8 mouse cellular contexts compared by ENCODE assay signal in genomic region chr16:32939301-32939700, GRCm38 (mm10). TPM values are rescaled to one million over a fixed set of nuclear protein-coding genes. Genes with fewer than 3 reads are reported as not detected.
A peak's percentile ranks its signal among the peaks of the same experiment; 100 is the strongest.
DNase-seq lines count a peak whose midpoint lies in the region; ATAC-seq and TF ChIP-seq lines count a peak whose summit lies in the region.
"Not testable (repeated sequence)": the region's sequence is repeated elsewhere in the genome, so short reads cannot be mapped to it uniquely, and the experiment has no call there.

No protein-coding gene starts in this region.

- DNase-seq in adrenal gland, adult 2 months: peak; percentile 38
- peak; percentile 79 to 82 for DNase-seq in cerebellum, adult 18-20 months
- DNase-seq in forebrain, postnatal 0 days: peak; percentile 69
- peak; percentile 25 to 40 for DNase-seq in gastrocnemius, postnatal 36 days
- peak; percentile 48 for DNase-seq in induced T-regulatory cell, adult 2 months (ENCODE audit: low read depth)
- peak; percentile 36 to 65 for DNase-seq in left cerebral cortex, adult 2 months (ENCODE audit: extremely low spot score in 1 of 2, low spot score in 2 of 2)
- peak; percentile 48 for DNase-seq in lung, postnatal 36 days
- peak; percentile 35 for DNase-seq in stomach, postnatal 0 days (ENCODE audit: low spot score)

- H3K36me3 ChIP-seq in forebrain, postnatal 0 days (ENCODE audit: insufficient read depth); stomach, postnatal 0 days (ENCODE audit: control insufficient read depth, insufficient read depth, low read length): not testable (repeated sequence)

- WGBS in forebrain, postnatal 0 days: 20% methylated on average over 3 of the region's 3 CpGs
- 43% methylated on average over 3 of the region's 3 CpGs for WGBS in stomach, postnatal 0 days

- H3K27ac ChIP-seq in forebrain, postnatal 0 days (ENCODE audit: low read depth, low read length); left cerebral cortex, adult 2 months; stomach, postnatal 0 days (replicated peaks): not testable (repeated sequence)

- not testable (repeated sequence) for TF ChIP-seq EP300 in stomach, postnatal 0 days (optimal IDR thresholded peaks at IDR 0.05)

- peak; percentile 79 for ATAC-seq in forebrain, postnatal 0 days
- ATAC-seq in stomach, postnatal 0 days (ENCODE audit: low FRiP score, low TSS enrichment): not testable (repeated sequence)

- TF ChIP-seq CTCF in forebrain, postnatal 0 days (IDR thresholded peaks at IDR 0.05; ENCODE audit: low read depth); left cerebral cortex, adult 2 months (IDR thresholded peaks at IDR 0.05); stomach, postnatal 0 days (IDR thresholded peaks at IDR 0.05; ENCODE audit: low read depth): not testable (repeated sequence)

- not testable (repeated sequence) for H3K4me3 ChIP-seq in forebrain, postnatal 0 days (ENCODE audit: low read depth, low read length); left cerebral cortex, adult 2 months; stomach, postnatal 0 days (ENCODE audit: low read depth, low read length)

- not testable (repeated sequence) for H3K9ac ChIP-seq in forebrain, postnatal 0 days; stomach, postnatal 0 days (ENCODE audit: low read length)

- not testable (repeated sequence) for H3K27me3 ChIP-seq in forebrain, postnatal 0 days (ENCODE audit: insufficient read depth, low read length); stomach, postnatal 0 days (ENCODE audit: control insufficient read depth, insufficient read depth, low read length)

- not testable (repeated sequence) for H3K4me1 ChIP-seq in forebrain, postnatal 0 days (ENCODE audit: insufficient read depth); stomach, postnatal 0 days (replicated peaks; ENCODE audit: control insufficient read depth, insufficient read depth)

- not testable (repeated sequence) for H3K9me3 ChIP-seq in forebrain, postnatal 0 days (ENCODE audit: low read length); stomach, postnatal 0 days (ENCODE audit: control insufficient read depth, low read length)

- intact Hi-C loops in gastrocnemius, postnatal 36 days (cut with DNase I); left cerebral cortex, adult 2 months (cut with DNase I): not testable (repeated sequence)

- H3K4me2 ChIP-seq in forebrain, postnatal 0 days (ENCODE audit: low read depth); stomach, postnatal 0 days (replicated peaks; ENCODE audit: low read depth): not testable (repeated sequence)

RNA-seq across cellular contexts. Expression of gene Lrch3, which starts 25.4 kb away (rescaled TPM):
- total RNA-seq in adrenal gland, adult 2 months (2021): 10 to 100 TPM; 31.3 to 37.6 TPM
- polyA plus RNA-seq in adrenal gland, adult 2 months (2012; rRNA removed): 14.9 and 17.8 TPM in 2 replicates
- total RNA-seq in forebrain, postnatal 0 days (2014; rRNA removed): 41.5 and 50.3 TPM in 2 replicates
- polyA plus RNA-seq in forebrain, postnatal 0 days (2015; fragmentation: Nextera tagmentation; extraction: Ambion mirVana): 10.6 and 19.6 TPM in 2 replicates
- 10 to 100 TPM; 13.2 to 14.6 TPM for total RNA-seq in gastrocnemius, postnatal 36 days (2021)
- total RNA-seq in left cerebral cortex, adult 2 months (2021): 10 to 100 TPM; 37.7 to 39.3 TPM
- 5.4 and 8.1 TPM in 2 replicates for polyA plus RNA-seq in stomach, postnatal 0 days (2015; fragmentation: Nextera tagmentation; extraction: Ambion mirVana)
